Mouse (Mus musculus) hindbrain, embryonic 11.5 days (tissue): ENCODE data around the gene Spesp1. TPM values are rescaled to one million over a fixed set of nuclear protein-coding genes. Genes with fewer than 3 reads are reported as not detected.

ENCODE experiments used
- ATAC-seq: fragments of 200-750 bp; cut with Nextera tagmentation; 2 replicates; pipeline ENCODE4 v1.8.0; 2017; ENCODE audit warnings: mild to moderate bottlenecking, moderate TSS enrichment, moderate library complexity; ENCODE audit not compliant: low FRiP score
- DNase-seq: peaks from one replicate; pipeline ENCODE4 v3.0.0-alpha.2; 2015; ENCODE audit warnings: low spot score
- H3K27ac ChIP-seq: fragments of 300-500 bp; sonication (generic); 2 replicates; pipeline ENCODE4 v1.5.1; 2014; ENCODE audit warnings: mild to moderate bottlenecking, low read depth, low read length
- H3K27me3 ChIP-seq: fragments of 300-500 bp; sonication (generic); 2 replicates; pipeline ENCODE4 v1.6.1; 2014; ENCODE audit warnings: mild to moderate bottlenecking, low read length, moderate library complexity, mixed read lengths; ENCODE audit not compliant: control insufficient read depth, insufficient read depth
- H3K36me3 ChIP-seq: fragments of 300-500 bp; sonication (generic); 2 replicates; pipeline ENCODE4 v1.6.1; 2014; ENCODE audit warnings: mild to moderate bottlenecking, low read length, moderate library complexity, mixed read lengths; ENCODE audit not compliant: control insufficient read depth, insufficient read depth
- H3K4me1 ChIP-seq: fragments of 300-500 bp; sonication (generic); replicated peaks from 2 replicates; pipeline ENCODE4 v1.6.1; 2014; ENCODE audit warnings: low read length, mixed read lengths; ENCODE audit not compliant: control insufficient read depth, insufficient read depth
- H3K4me2 ChIP-seq: fragments of 300-500 bp; sonication (generic); replicated peaks from 2 replicates; pipeline ENCODE4 v1.6.1; 2014; ENCODE audit warnings: mild to moderate bottlenecking, low read depth, low read length
- H3K4me3 ChIP-seq: fragments of 300-500 bp; sonication (generic); 2 replicates; pipeline ENCODE4 v1.5.1; 2014; ENCODE audit warnings: low read depth, low read length
- H3K9ac ChIP-seq: fragments of 300-500 bp; sonication (generic); 2 replicates; pipeline ENCODE4 v1.6.1; 2014; ENCODE audit warnings: low read depth, low read length
- H3K9me3 ChIP-seq: fragments of 300-500 bp; sonication (generic); 2 replicates; pipeline ENCODE4 v1.6.1; 2016; ENCODE audit warnings: low read length; ENCODE audit not compliant: control insufficient read depth
- WGBS: fragments of 180-500 bp; shearing (Covaris S2); extraction: QIAGEN DNeasy Blood & Tissue Kit; methylation state at CpG from one replicate; pipeline ENCODE4 v1.1.7; 2014; 5-methylcytosine and 5-hydroxymethylcytosine counted together
- polyA plus RNA-seq: library from polyadenylated mRNA; unstranded; fragments of >200 nt; fragmentation: Nextera tagmentation; extraction: Ambion mirVana; gene quantifications from 2 replicates; pipeline ENCODE4 v1.2.1, GENCODE M21; 2014

The Spesp1 gene
- polyA plus RNA-seq, 1 experiment from 2014 or later = not detected

DNA sequence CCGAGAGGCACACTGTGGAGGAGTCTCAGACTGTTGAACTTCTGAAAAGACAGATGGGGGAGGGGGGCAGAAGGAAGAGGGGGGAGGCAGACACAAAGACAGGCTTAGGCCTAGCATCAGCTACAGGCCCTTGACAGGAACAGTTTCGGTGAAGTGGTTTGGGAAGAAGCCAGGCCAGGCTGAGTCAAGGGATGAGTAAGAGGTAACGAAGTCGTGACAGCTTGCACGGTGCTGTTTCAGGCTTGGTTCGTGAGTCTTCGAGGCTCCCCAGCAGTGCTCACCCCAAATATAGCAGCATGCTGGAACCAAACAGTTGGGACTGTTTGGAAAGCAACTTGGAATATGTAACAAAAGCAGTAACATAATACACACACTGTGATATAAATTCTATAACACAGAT, 2.3 kb upstream of the Spesp1 start:
- Histone ChIP-seq H3K9me3 (no peaks in the 10 kb centered on the region), H3K4me1 (no peaks in the 10 kb centered on the region), H3K27me3 (no peaks in the 10 kb centered on the region), H3K4me3 (no peak overlapping the region), H3K9ac (no peak overlapping the region), H3K4me2 (no peak overlapping the region), H3K36me3 (no peaks in the 10 kb centered on the region), H3K27ac (no peak overlapping the region)
- ATAC-seq (no peak), DNase-seq (no peak)
- 83% methylated on average over 7 of the region's 7 CpGs for WGBS

DNA sequence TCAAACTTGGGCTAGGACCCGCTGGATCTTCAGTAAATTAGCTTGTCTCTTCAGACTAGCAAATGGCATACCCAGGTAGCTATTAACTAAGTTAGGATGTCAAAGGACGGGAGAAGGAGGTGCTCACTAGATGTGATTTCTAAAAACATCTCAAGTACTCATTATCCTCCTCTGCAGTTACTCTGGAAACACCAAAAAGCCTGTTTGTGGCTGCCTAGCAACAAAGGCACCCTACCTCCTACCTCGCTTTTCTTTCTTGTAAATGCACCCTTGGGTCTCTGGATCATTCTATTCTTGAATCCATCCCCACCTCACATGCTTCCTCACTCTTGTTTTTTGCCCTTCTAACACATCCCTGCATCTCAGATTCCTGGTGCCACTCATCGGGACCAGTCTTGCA, 5.1 kb downstream of the Spesp1 start:
- H3K27ac ChIP-seq = no peak overlapping the region
- no peaks in the 10 kb centered on the region for H3K4me1 ChIP-seq
- H3K9ac ChIP-seq = no peak overlapping the region
- no peak overlapping the region for H3K4me3 ChIP-seq
- ATAC-seq (no peak), DNase-seq (no peak)
- H3K4me2 ChIP-seq = no peak overlapping the region
- H3K9me3 ChIP-seq = no peaks in the 10 kb centered on the region
- WGBS = 64% methylated on average over 4 of the region's 4 CpGs
- H3K36me3 ChIP-seq = no peaks in the 10 kb centered on the region
- no peaks in the 10 kb centered on the region for H3K27me3 ChIP-seq

DNA sequence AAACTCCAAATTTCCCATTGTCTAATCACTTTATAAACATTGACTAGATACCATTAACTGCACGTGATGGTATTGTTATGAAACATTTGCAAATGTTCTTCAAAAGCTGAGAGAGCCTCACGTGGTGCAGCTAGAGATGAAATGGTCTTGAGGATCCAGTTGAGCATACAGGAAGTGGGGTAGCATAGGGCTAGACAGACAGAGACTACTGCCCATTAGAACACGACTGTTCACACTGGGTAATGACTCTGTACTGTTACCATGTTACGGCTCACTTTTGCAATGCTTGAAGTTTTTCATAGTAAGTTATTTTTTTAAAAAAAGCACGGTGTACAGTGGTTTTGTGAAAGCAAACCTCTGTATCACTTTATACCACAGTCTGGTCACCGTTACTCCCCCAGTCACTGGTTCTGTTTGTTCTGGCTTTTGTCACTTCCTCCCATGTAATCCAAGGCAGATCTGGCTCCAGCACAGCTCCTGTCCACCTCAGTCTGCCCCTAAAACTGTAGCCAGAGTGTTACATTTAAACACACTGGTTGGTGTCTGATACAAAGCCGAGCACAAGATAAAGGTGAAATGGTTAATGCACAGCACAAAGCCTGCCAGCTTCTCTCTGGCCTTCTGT, 11.1 kb downstream of the Spesp1 start:
- H3K36me3 ChIP-seq = no peaks in the 10 kb centered on the region
- H3K27ac ChIP-seq = no peak overlapping the region
- H3K9ac ChIP-seq = no peak overlapping the region
- no peak overlapping the region for H3K4me3 ChIP-seq
- no peak for DNase-seq
- no peaks in the 10 kb centered on the region for H3K27me3 ChIP-seq
- no peak for ATAC-seq
- no peaks in the 10 kb centered on the region for H3K4me1 ChIP-seq
- 78% methylated on average over 7 of the region's 7 CpGs for WGBS
- H3K9me3 ChIP-seq = no peaks in the 10 kb centered on the region
- H3K4me2 ChIP-seq = no peak overlapping the region

DNA sequence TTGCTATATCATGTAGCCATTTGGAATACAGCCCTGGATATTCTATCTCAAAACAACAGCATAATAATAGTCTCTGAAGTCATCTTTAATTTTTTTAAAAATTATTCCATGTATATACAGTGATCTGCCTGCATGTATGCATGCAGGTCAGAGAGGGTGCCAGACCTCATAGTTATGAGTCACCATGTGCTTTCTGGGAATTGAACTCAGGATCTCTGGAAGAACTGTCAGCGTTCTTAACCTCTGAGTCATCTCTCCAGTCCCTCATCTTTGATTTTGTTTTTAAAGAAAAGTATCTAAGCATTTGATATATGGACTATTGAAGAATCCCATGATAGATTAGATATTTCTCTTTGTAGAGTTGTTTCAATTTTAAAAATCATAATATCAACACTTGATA, 12.8 kb downstream of the Spesp1 start:
- H3K9ac ChIP-seq = no peak overlapping the region
- no peaks in the 10 kb centered on the region for H3K4me1 ChIP-seq
- H3K27me3 ChIP-seq = no peaks in the 10 kb centered on the region
- H3K27ac ChIP-seq = no peak overlapping the region
- 92% methylated on average over 1 of the region's 1 CpGs for WGBS
- H3K4me3 ChIP-seq = no peak overlapping the region
- H3K4me2 ChIP-seq = no peak overlapping the region
- no peaks in the 10 kb centered on the region for H3K36me3 ChIP-seq
- ATAC-seq (no peak), DNase-seq (no peak)
- H3K9me3 ChIP-seq = no peaks in the 10 kb centered on the region

DNA sequence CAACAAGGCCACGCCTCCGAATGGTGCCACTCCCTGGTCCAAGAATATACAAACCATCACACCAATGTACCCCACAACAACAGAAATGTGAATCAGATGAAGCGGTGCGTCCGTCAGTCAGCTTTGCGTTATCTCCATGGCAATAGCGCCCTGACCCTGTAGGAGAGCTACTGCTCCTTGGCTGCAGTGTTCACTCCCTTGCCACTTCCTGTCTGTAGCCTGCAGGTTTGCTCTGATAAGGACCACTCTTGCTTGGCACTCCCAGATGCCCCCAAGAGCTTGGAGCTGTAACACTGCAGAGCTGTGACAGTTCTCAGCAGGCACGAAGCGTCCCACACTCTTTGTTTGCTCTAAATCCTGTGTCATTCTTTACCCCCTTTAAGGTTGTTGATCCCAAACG, 16.7 kb downstream of the Spesp1 start:
- H3K4me2 ChIP-seq = no peak overlapping the region
- H3K9me3 ChIP-seq = no peaks in the 10 kb centered on the region
- no peaks in the 10 kb centered on the region for H3K36me3 ChIP-seq
- 87% methylated on average over 10 of the region's 10 CpGs for WGBS
- ATAC-seq = no peak
- H3K4me1 ChIP-seq = no peaks in the 10 kb centered on the region
- no peak for DNase-seq
- H3K4me3 ChIP-seq = no peak overlapping the region
- H3K9ac ChIP-seq = no peak overlapping the region
- no peak overlapping the region for H3K27ac ChIP-seq
- H3K27me3 ChIP-seq = no peaks in the 10 kb centered on the region

DNA sequence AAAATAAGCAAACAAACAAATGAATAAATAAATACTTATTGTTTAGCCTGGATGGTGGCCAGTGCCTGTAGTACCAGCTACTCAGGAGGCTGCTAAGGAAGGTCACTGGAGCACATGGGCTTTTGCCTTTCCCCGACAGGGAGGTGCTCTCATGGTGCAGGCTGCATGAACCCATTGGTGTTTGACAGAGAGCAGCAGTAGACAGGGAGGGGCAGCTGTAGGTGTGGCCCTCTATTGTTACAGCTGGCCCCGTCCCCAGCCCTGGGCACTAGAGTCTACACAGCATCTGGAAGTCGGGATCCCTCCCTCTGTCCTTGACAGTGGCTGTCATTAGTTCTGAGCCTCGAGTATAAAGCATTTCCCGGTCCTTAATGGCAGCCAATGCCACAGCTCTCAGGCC, 18.4 kb downstream of the Spesp1 start:
- no peak overlapping the region for H3K9ac ChIP-seq
- DNase-seq = no peak
- H3K4me3 ChIP-seq = no peak overlapping the region
- H3K27ac ChIP-seq = no peak overlapping the region
- 68% methylated on average over 5 of the region's 5 CpGs for WGBS
- no peaks in the 10 kb centered on the region; the same call in 1 of the 2 replicates for H3K9me3 ChIP-seq
- H3K4me1 ChIP-seq = no peaks in the 10 kb centered on the region
- no peak overlapping the region for H3K4me2 ChIP-seq
- ATAC-seq = no peak
- no peaks in the 10 kb centered on the region for H3K27me3 ChIP-seq
- no peaks in the 10 kb centered on the region for H3K36me3 ChIP-seq

DNA sequence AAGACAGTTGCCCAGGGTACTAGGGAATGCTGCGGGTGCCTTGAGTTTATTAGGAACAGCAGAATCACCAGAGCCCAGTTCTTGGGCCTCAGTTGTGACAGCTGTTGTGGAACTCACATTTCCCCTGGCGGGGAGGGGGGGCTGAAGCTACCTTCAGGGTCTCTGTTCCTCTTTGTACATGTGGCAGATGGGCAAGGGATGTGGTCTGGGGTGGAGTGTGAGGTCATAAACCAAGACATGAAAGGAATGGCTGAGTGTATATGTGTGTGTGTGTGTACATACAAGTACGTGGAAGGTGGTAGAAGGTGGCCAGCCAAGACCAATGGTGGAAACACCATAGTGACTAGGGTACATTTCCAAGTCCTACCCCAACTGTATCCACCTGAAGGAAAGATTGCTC, 20.6 kb downstream of the Spesp1 start:
- Histone ChIP-seq H3K4me3 (no peak overlapping the region), H3K36me3 (no peaks in the 10 kb centered on the region), H3K4me2 (no peak overlapping the region), H3K27ac (no peak overlapping the region), H3K27me3 (no peaks in the 10 kb centered on the region), H3K9me3 (no peaks in the 10 kb centered on the region; the same call in 1 of the 2 replicates), H3K4me1 (no peaks in the 10 kb centered on the region), H3K9ac (no peak overlapping the region)
- ATAC-seq (no peak), DNase-seq (no peak)
- 88% methylated on average over 3 of the region's 3 CpGs for WGBS

DNA sequence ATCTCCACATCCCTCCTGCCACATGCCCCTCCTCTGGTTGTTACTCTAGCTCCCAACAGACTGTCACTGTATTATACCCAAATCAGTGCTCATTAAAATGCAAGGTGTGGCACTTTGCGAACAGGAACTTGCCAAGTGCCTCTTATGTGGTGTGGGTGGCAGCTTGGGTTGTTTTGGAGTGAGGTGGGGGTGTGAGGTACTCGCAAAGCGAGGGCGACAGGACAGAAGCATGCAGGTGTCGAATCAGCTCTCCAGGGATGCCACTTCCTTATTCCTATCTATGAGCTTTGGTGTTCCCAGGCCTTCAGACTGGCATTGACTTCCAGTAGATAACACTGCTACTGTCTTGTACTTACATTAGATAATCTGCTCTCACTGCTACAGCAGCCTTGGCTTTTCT, 21.0 kb downstream of the Spesp1 start:
- Histone ChIP-seq H3K36me3 (no peaks in the 10 kb centered on the region), H3K9me3 (no peaks in the 10 kb centered on the region; the same call in 1 of the 2 replicates), H3K4me2 (no peak overlapping the region), H3K4me1 (no peaks in the 10 kb centered on the region), H3K4me3 (no peak overlapping the region), H3K27ac (no peak overlapping the region), H3K9ac (no peak overlapping the region), H3K27me3 (no peaks in the 10 kb centered on the region)
- WGBS = 84% methylated on average over 5 of the region's 5 CpGs
- DNase-seq = no peak
- ATAC-seq = no peak

DNA sequence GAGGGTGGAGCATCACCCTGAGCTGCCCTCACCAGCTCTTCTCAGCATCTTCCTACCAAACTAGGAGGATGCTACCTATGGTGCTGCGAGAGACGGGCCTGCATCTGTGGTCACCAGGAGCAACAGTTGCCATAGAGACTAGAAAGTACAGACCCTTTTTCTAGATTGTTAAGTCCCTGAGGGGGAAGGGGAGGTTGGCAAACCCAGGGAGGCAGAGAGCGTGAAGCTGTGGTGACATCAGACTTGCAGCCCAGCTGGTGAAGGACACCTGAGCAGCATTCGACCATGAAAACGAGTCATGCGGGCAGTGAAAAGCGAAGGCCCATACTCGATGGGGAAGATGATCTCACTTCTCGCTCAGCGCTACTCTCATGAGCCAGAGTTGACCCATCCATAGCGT, 24.0 kb downstream of the Spesp1 start:
- Histone ChIP-seq H3K27ac (no peak overlapping the region), H3K9me3 (no peaks in the 10 kb centered on the region; the same call in 1 of the 2 replicates), H3K9ac (no peak overlapping the region), H3K36me3 (no peaks in the 10 kb centered on the region), H3K4me3 (no peak overlapping the region), H3K4me2 (no peak overlapping the region), H3K27me3 (no peaks in the 10 kb centered on the region), H3K4me1 (no peaks in the 10 kb centered on the region)
- no peak for ATAC-seq
- WGBS = 86% methylated on average over 11 of the region's 11 CpGs
- DNase-seq = no peak
